In genomic region chr19:43916586-43917405, GRCm38 (mm10) we compare ENCODE assay signal across 9 mouse cellular contexts. TPM values are rescaled to one million over a fixed set of nuclear protein-coding genes. Genes with fewer than 3 reads are reported as not detected.
DNase-seq lines count a peak whose midpoint lies in the region; ATAC-seq and TF ChIP-seq lines count a peak whose summit lies in the region.
"Had no signal": no experiment of that assay in that cellular context is flagged by ENCODE, and none has a peak within 500 bp of the region (broad histone marks: within the 10 kb centered on the region; RNA-seq: fewer than 3 reads in every experiment).

No protein-coding gene starts in this region.

- H3K9me3 ChIP-seq in heart, embryonic 15.5 days (replicated peaks) = no peaks in the 10 kb centered on the region
- H3K9me3 ChIP-seq in hindbrain, embryonic 10.5 days = no peaks in the 10 kb centered on the region
- H3K9me3 ChIP-seq: midbrain, embryonic 12.5 days had no signal

- intact Hi-C loops in left cerebral cortex, adult 2 months (cut with DNase I) = no loop called here

- no peaks in the 10 kb centered on the region for H3K27me3 ChIP-seq in heart, embryonic 15.5 days
- peaks cover 10% of the 10 kb centered on the region for H3K27me3 ChIP-seq in hindbrain, embryonic 10.5 days (ENCODE audit: insufficient read depth, poor library complexity, severe bottlenecking)

- peak overlapping the region; percentile 18 for H3K4me3 ChIP-seq in heart, embryonic 15.5 days
- no peak overlapping the region for H3K4me3 ChIP-seq in left cerebral cortex, adult 2 months
- no peak overlapping the region for H3K4me3 ChIP-seq in hindbrain, embryonic 10.5 days
- H3K4me3 ChIP-seq: midbrain, embryonic 12.5 days had no signal

- no peak for ATAC-seq in heart, embryonic 15.5 days (replicated peaks; ENCODE audit: insufficient number of reproducible peaks, insufficient read depth, low FRiP score, low read depth)

- peak overlapping the region; percentile 18; the same call in 1 of the 2 replicates for H3K9ac ChIP-seq in heart, embryonic 15.5 days
- H3K9ac ChIP-seq: midbrain, embryonic 12.5 days had no signal

- TF ChIP-seq CTCF in left cerebral cortex, adult 2 months (IDR thresholded peaks at IDR 0.05) = no peak

- peak; percentile 69 for DNase-seq in urinary bladder, postnatal 14 days (ENCODE audit: low spot score)
- DNase-seq in urinary bladder, adult 2 months (ENCODE audit: low spot score) = no peak
- peak; percentile 49 for DNase-seq in lung, postnatal 14 days
- DNase-seq in left cerebral cortex, adult 2 months (ENCODE audit: extremely low spot score in 1 of 2, low spot score in 2 of 2) = no peak
- no peak for DNase-seq in cerebellum, postnatal 36 days
- DNase-seq in right cerebral cortex, adult 18-20 months = no peak
- DNase-seq in hindbrain, embryonic 10.5 days (ENCODE audit: low spot score) = no peak

- peaks cover 4% of the 10 kb centered on the region; the same call in 1 of the 2 replicates for H3K36me3 ChIP-seq in heart, embryonic 15.5 days
- H3K36me3 ChIP-seq in hindbrain, embryonic 10.5 days = no peaks in the 10 kb centered on the region
- H3K36me3 ChIP-seq: midbrain, embryonic 12.5 days had no signal

- H3K4me2 ChIP-seq in heart, embryonic 15.5 days = peak overlapping the region; percentile 44
- H3K4me2 ChIP-seq: midbrain, embryonic 12.5 days had no signal

- H3K4me1 ChIP-seq in heart, embryonic 15.5 days (replicated peaks) = peaks cover 41% of the 10 kb centered on the region
- H3K4me1 ChIP-seq in hindbrain, embryonic 10.5 days (replicated peaks) = peaks cover 30% of the 10 kb centered on the region

- 0 out of 2 replicates have a peak overlapping the region, but pooled peaks have one; percentile 12 for H3K27ac ChIP-seq in heart, embryonic 15.5 days
- no peak overlapping the region for H3K27ac ChIP-seq in left cerebral cortex, adult 2 months
- H3K27ac ChIP-seq in hindbrain, embryonic 10.5 days = no peak overlapping the region
- H3K27ac ChIP-seq: midbrain, embryonic 12.5 days had no signal

- 32% methylated on average over 21 of the region's 21 CpGs for WGBS in heart, embryonic 15.5 days
- 69% methylated on average over 21 of the region's 21 CpGs for WGBS in hindbrain, embryonic 10.5 days

RNA-seq across cellular contexts. Expression of gene Dnmbp, which starts 23.2 kb away (rescaled TPM):
- 33.7 and 34.7 TPM in 2 replicates for polyA plus RNA-seq in urinary bladder, adult 2 months (2012; rRNA removed)
- 8.5 and 11.1 TPM in 2 replicates for polyA plus RNA-seq in heart, embryonic 15.5 days (2015; fragmentation: Nextera tagmentation; extraction: Ambion mirVana)
- total RNA-seq in left cerebral cortex, adult 2 months (2021) = 10 to 100 TPM; 13.8 to 14.1 TPM
- polyA plus RNA-seq in hindbrain, embryonic 10.5 days (2016; fragmentation: Nextera tagmentation; extraction: Ambion mirVana) = 16.2 and 16.4 TPM in 2 replicates

Comparison
In these comparisons a context has a peak if more than half of its experiments do, and no peak if none do; other contexts are left out.
1. DNase-seq: peak in urinary bladder, postnatal 14 days (single experiment) and lung, postnatal 14 days (single experiment); none in urinary bladder, adult 2 months (single experiment), left cerebral cortex, adult 2 months (0 of 2), cerebellum, postnatal 36 days (0 of 2), right cerebral cortex, adult 18-20 months (single experiment) and hindbrain, embryonic 10.5 days (single experiment).